Mouse (Mus musculus) embryonic facial prominence, embryonic 14.5 days (tissue): ENCODE measurements at regions not wholly inside any gene's neighbourhood (a gene's known extent, or its start where the extent isn't known, plus 50 kb on each side); places are given as distances from the start of the nearest gene placed in this dataset.
A peak's percentile ranks its signal among the peaks of the same experiment; 100 is the strongest.

ENCODE experiments used
- ATAC-seq: fragments of 200-750 bp; cut with Nextera tagmentation; 2 replicates; pipeline ENCODE4 v1.8.0; 2017; ENCODE audit warnings: low read depth, moderate number of reproducible peaks, moderate TSS enrichment
- DNase-seq: peaks from one replicate; pipeline ENCODE4 v3.0.0-alpha.2; 2015; ENCODE audit warnings: low spot score
- H3K27ac ChIP-seq: fragments of 300-500 bp; sonication (generic); replicated peaks from 2 replicates; pipeline ENCODE4 v1.5.1; 2014; ENCODE audit warnings: low read depth, mild to moderate bottlenecking, low read length, moderate library complexity
- H3K27me3 ChIP-seq: fragments of 300-500 bp; sonication (generic); replicated peaks from 2 replicates; pipeline ENCODE4 v1.6.1; 2014; ENCODE audit warnings: low read length; ENCODE audit not compliant: control insufficient read depth, insufficient read depth
- H3K36me3 ChIP-seq: fragments of 300-500 bp; sonication (generic); 2 replicates; pipeline ENCODE4 v1.6.1; 2014; ENCODE audit warnings: low read length, mixed read lengths; ENCODE audit not compliant: control insufficient read depth, insufficient read depth
- H3K4me1 ChIP-seq: fragments of 300-500 bp; sonication (generic); 2 replicates; pipeline ENCODE4 v1.6.1; 2014; ENCODE audit warnings: antibody characterized with exemption, low read length; ENCODE audit not compliant: control insufficient read depth, insufficient read depth
- H3K4me2 ChIP-seq: fragments of 300-500 bp; sonication (generic); 2 replicates; pipeline ENCODE4 v1.6.1; 2014; ENCODE audit warnings: low read depth, mild to moderate bottlenecking, low read length, moderate library complexity, mixed read lengths
- H3K4me3 ChIP-seq: fragments of 300-500 bp; sonication (generic); 2 replicates; pipeline ENCODE4 v1.5.1; 2014; ENCODE audit warnings: low read depth, mild to moderate bottlenecking, low read length
- H3K9ac ChIP-seq: fragments of 300-500 bp; sonication (generic); 2 replicates; pipeline ENCODE4 v1.6.1; 2014; ENCODE audit warnings: low read depth, mild to moderate bottlenecking, low read length, moderate library complexity, mixed read lengths
- H3K9me3 ChIP-seq: fragments of 300-500 bp; sonication (generic); 2 replicates; pipeline ENCODE4 v1.6.1; 2016; ENCODE audit warnings: low read length; ENCODE audit not compliant: control insufficient read depth
- WGBS: fragments of 180-500 bp; shearing (Covaris S2); extraction: QIAGEN DNeasy Blood & Tissue Kit; methylation state at CpG from one replicate; pipeline ENCODE4 v1.1.7; 2014; 5-methylcytosine and 5-hydroxymethylcytosine counted together

DNA sequence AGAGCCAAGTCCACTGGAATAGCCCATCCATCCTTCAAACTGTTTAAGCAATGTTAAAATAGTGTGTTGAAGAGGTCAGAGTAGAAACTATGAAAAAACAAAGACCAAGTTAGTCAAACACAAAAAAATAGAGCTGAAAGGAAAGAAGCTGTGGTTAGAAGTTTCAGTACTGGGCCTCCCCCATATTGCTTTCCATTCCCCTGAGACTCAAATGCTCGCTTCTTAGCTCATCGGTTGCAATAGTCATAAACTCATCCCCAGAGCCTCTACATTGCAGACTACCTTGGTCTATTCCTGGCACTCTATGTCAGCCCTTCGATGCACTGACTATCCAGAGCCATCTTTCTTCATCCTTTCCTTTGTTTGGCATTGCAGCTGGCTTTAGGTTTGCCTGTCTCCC lies 91.8 kb upstream of the Pld5 start:
- Histone ChIP-seq H3K27ac (no peak overlapping the region), H3K9me3 (no peaks in the 10 kb centered on the region), H3K36me3 (no peaks in the 10 kb centered on the region), H3K4me1 (no peaks in the 10 kb centered on the region), H3K4me2 (no peak overlapping the region), H3K4me3 (no peak overlapping the region), H3K9ac (no peak overlapping the region), H3K27me3 (no peaks in the 10 kb centered on the region)
- 72% methylated on average over 3 of the region's 3 CpGs for whole genome bisulfite sequencing
- ATAC-seq: no peak
- DNase-seq: no peak

DNA sequence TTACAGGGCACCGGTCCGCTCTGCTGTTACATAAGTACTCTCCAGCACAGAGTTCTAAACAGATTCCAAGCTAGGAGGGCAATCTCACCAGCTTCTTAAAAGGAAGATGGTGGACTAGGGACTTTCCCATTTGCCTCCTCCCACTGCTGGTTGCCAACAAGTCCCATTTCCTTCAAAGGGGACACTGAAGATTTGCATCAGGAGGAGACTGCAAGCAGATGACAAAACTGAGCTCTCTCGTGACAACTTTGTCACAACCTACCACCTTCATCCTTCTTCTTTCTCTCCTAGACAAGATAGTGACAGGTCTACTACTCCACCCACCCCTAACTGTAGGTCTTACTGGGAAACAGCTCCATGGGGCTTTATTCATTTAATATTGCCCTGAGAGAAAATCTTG lies 85.8 kb upstream of the Pld5 start:
- H3K9ac ChIP-seq: no peak overlapping the region
- H3K4me3 ChIP-seq: no peak overlapping the region
- 90% methylated on average over 3 of the region's 3 CpGs for WGBS
- H3K27me3 ChIP-seq: no peaks in the 10 kb centered on the region
- ATAC-seq: no peak
- no peaks in the 10 kb centered on the region for H3K4me1 ChIP-seq
- no peak for DNase-seq
- H3K36me3 ChIP-seq: no peaks in the 10 kb centered on the region
- H3K4me2 ChIP-seq: no peak overlapping the region
- no peaks in the 10 kb centered on the region for H3K9me3 ChIP-seq
- H3K27ac ChIP-seq: no peak overlapping the region

DNA sequence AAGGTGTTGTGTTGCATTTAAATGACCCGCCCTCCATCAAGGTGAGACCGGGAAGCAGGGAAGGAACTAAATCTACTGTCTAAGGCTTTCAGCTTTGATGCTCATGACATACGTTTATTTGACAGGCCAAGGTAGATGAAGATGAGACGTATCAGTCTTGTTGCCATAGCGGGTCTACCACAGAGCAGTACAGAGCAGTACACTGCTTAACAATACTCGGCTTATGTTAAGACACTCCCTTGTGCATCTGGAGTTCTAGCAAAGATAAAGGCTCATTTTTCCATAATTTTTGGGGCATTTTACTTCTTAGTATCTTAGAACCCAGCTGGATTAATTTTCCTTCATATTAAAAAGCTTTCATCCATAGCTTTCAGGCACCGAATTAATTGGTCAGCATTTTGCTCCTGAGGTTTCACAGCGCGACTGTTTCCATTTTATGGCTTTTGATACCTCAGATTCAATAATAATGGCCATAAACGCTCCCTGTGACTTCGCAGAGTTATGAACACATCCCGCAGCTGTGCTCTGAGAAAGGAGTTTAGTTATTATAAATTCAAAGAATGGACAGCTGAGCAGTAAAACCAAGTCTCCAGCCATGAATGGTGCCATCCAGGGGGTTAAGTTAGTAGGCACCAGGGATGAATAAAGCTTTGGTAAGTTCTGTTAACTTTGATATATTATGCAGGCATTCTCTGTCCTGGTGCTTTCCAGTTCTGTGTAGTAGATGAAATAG lies 85.0 kb upstream of the Pld5 start:
- Histone ChIP-seq H3K27ac (no peak overlapping the region), H3K9ac (no peak overlapping the region), H3K27me3 (no peaks in the 10 kb centered on the region), H3K9me3 (no peaks in the 10 kb centered on the region), H3K4me1 (no peaks in the 10 kb centered on the region), H3K4me3 (no peak overlapping the region), H3K36me3 (no peaks in the 10 kb centered on the region), H3K4me2 (no peak overlapping the region)
- WGBS: 83% methylated on average over 12 of the region's 12 CpGs
- DNase-seq (no peak), ATAC-seq (no peak)

- peak; percentile 41; the same call in 1 of the 2 replicates for ATAC-seq
- no peak overlapping the region for H3K27ac ChIP-seq
- DNase-seq: no peak
- no peaks in the 10 kb centered on the region for H3K4me1 ChIP-seq
- H3K9me3 ChIP-seq: no peaks in the 10 kb centered on the region
- no peak overlapping the region for H3K4me3 ChIP-seq
- no peak overlapping the region for H3K9ac ChIP-seq
- no peaks in the 10 kb centered on the region for H3K27me3 ChIP-seq
- no peaks in the 10 kb centered on the region for H3K36me3 ChIP-seq
- 67% methylated on average over 12 of the region's 12 CpGs for WGBS
- no peak overlapping the region for H3K4me2 ChIP-seq
Observed at GRCm38 (mm10) chr1:176355342-176355741, 80.2 kb upstream of the Pld5 start.

- Histone ChIP-seq H3K9ac (no peak overlapping the region), H3K4me1 (no peaks in the 10 kb centered on the region), H3K4me3 (no peak overlapping the region), H3K36me3 (no peaks in the 10 kb centered on the region), H3K27ac (no peak overlapping the region), H3K9me3 (no peaks in the 10 kb centered on the region), H3K4me2 (no peak overlapping the region), H3K27me3 (no peaks in the 10 kb centered on the region)
- DNase-seq: no peak
- WGBS: 38% methylated on average over 1 of the region's 1 CpGs
- no peak for ATAC-seq
Observed at GRCm38 (mm10) chr1:176354898-176355297, 79.8 kb upstream of the Pld5 start.

DNA sequence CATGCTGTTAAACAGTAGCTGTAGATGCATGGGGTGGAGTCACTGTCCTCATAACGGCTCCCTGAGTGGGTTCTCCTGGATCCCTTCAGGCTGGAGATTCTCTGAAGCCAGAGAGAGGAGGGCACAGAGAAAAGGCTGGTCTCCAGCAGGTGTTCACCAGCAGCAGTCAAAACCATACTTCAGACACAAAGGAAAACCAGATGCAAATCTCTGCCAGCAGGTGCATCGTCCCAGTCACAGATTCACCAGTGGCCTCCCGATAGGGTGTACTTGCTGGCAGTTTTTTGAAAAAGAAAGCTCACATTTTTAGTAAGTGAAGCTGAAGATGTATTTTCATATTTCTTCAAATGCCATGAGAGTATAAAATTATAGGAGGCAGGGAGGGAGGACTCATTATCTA lies 77.6 kb upstream of the Pld5 start:
- H3K4me2 ChIP-seq: no peak overlapping the region
- no peak overlapping the region for H3K27ac ChIP-seq
- H3K4me1 ChIP-seq: no peaks in the 10 kb centered on the region
- DNase-seq (no peak), ATAC-seq (no peak)
- H3K4me3 ChIP-seq: no peak overlapping the region
- no peak overlapping the region for H3K9ac ChIP-seq
- H3K36me3 ChIP-seq: no peaks in the 10 kb centered on the region
- 78% methylated on average over 3 of the region's 3 CpGs for WGBS
- H3K27me3 ChIP-seq: no peaks in the 10 kb centered on the region
- H3K9me3 ChIP-seq: no peaks in the 10 kb centered on the region

GRCm38 (mm10) chr1:176349909-176350495 lies 74.9 kb upstream of the Pld5 start:
- Histone ChIP-seq H3K9ac (no peak overlapping the region), H3K4me3 (no peak overlapping the region), H3K4me2 (no peak overlapping the region), H3K36me3 (no peaks in the 10 kb centered on the region), H3K4me1 (no peaks in the 10 kb centered on the region), H3K27me3 (no peaks in the 10 kb centered on the region), H3K27ac (no peak overlapping the region), H3K9me3 (no peaks in the 10 kb centered on the region)
- ATAC-seq: no peak
- 48% methylated on average over 2 of the region's 2 CpGs for WGBS
- no peak for DNase-seq

DNA sequence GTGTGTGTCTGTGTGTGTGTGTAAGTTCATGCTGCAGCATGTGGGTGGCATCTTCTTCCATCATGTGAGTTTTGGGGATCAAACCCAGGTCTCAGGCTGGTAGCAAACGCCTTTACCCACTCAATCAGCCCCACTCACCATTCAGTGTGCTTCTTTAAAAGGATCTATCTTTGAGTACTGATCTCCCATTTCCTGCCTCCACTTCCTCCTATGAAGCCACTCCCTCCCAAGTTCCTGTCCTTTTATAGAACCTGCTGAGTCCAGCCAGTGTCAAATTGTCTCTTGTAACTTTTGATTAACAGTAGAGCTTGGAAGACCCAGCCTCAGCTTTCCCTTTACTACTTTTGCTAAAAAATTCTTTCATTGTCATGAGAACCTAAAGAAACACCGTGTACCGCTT lies 73.0 kb upstream of the Pld5 start:
- 87% methylated on average over 3 of the region's 3 CpGs for WGBS
- no peaks in the 10 kb centered on the region for H3K9me3 ChIP-seq
- DNase-seq (no peak), ATAC-seq (no peak)
- H3K4me3 ChIP-seq: no peak overlapping the region
- no peak overlapping the region for H3K27ac ChIP-seq
- H3K4me2 ChIP-seq: no peak overlapping the region
- H3K4me1 ChIP-seq: no peaks in the 10 kb centered on the region
- no peak overlapping the region for H3K9ac ChIP-seq
- H3K27me3 ChIP-seq: no peaks in the 10 kb centered on the region
- H3K36me3 ChIP-seq: no peaks in the 10 kb centered on the region

DNA sequence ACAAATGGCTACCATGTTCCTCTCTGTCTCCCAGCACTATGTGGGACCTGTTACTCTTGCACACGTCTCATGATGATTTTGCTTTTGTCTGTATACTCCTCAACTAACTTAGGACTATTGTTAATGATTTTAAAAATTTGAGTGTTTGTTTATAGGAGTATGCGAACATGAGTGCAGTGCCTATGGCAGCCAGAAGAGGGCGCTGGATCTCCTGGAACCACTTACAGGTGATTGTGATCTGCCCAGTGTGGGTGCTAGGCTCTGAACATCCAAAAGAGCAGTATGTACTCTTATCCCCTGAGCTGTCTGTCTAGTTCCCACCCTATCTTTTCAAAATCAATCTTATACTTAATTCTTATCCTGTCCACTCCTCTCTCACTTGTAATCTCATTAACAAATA lies 56.2 kb upstream of the Pld5 start:
- H3K4me1 ChIP-seq: no peaks in the 10 kb centered on the region
- 76% methylated on average over 3 of the region's 3 CpGs for WGBS

More for the DNA sequence above, 56.2 kb upstream of the Pld5 start:
- Histone ChIP-seq H3K27ac (no peak overlapping the region), H3K4me3 (no peak overlapping the region), H3K9ac (no peak overlapping the region), H3K36me3 (no peaks in the 10 kb centered on the region), H3K4me2 (no peak overlapping the region), H3K27me3 (no peaks in the 10 kb centered on the region), H3K9me3 (no peaks in the 10 kb centered on the region)
- ATAC-seq (no peak), DNase-seq (no peak)
